Mouse (Mus musculus) mouse embryonic stem cell (cell line): ENCODE results near the gene Bud23.

Source experiments
- in situ Hi-C, 2 experiments: fragments of 300-500 bp; cut with MboI; formaldehyde crosslinking; loops; 1 replicate in 1 of 2; 3 replicates in 1 of 2; pipeline ENCODE4 v1.14.3; 2019 to 2020; ENCODE audit warnings: low sequenced_read_pairs in 2 of 2, low pct_unique_long_range_greater_than_20kb in 1 of 2, mixed read lengths in 1 of 2; ENCODE audit not compliant: unreplicated experiment in 1 of 2

Gene Bud23

DNA sequence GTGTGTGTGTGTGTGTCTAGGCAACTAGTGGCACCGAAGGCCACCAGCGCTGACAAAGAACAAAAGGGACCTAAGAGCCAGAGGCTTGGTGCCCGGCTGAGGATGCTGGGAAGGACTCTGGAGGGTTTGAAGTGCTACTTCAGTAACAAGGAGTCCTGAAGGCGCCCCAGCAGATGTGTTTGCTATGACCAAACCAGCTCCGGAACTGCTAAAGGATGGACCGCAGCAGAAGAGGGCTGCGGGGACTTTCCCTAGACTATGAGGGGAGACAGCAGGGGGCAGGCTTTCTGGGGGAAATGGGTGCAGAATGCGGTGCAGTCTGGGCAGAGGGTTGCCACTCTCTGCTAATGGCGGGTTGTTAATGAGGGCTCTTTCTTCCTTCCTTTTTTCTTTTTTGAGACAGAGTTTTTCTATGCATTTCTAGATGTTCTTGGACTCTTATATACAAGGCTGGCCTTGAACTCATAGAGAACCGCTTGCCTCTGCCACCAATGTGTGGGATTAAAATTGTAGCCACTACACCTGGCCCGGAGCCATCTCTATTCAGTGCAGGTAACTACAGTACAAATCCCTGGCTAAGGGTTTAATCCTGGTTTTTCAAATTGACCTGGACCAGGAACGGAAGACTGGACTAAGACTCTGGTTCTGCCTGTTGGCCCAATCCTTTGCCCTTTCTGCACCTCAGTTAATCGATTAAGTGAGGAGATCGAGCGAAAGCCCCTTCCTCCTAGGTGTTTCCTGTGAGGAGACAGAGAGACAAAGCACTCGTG, 56.8 kb downstream of the Bud23 start:
- in situ Hi-C loops, result no loop called here
